22 mouse cellular contexts compared by ENCODE assay signal in the genomic region with DNA sequence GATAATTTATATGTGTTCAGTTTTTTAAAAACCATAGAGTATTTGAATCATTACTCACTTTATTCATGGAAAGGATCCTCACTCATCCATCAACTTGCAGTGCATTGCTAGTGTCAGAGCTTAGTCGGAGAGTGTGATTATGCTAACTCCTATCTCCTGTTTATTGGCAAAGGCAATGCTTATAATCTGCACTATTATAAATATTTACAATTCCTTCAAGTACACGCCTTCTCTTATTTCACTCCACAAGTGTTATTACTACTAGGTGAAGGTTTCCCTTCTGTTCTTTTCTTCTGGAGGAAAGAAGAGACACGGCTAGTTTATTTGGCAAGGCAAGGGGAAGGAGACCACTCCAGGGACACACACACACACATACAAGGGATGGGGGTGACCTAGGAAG. TPM values are rescaled to one million over a fixed set of nuclear protein-coding genes. Genes with fewer than 3 reads are reported as not detected.
DNase-seq lines count a peak whose midpoint lies in the region; ATAC-seq and TF ChIP-seq lines count a peak whose summit lies in the region.
"Had no signal": no experiment of that assay in that cellular context is flagged by ENCODE, and none has a peak within 500 bp of the region (broad histone marks: within the 10 kb centered on the region; RNA-seq: fewer than 3 reads in every experiment).

No protein-coding gene starts in this region.

- H3K4me2 ChIP-seq in lung, embryonic 14.5 days, result no peak overlapping the region
- H3K4me2 ChIP-seq in lung, postnatal 0 days (replicated peaks; ENCODE audit: low read depth, low read length), result no peak overlapping the region
- H3K4me2 ChIP-seq: embryonic facial prominence, embryonic 13.5 days; embryonic facial prominence, embryonic 15.5 days; forebrain, embryonic 12.5 days had no signal

- no peaks in the 10 kb centered on the region for H3K36me3 ChIP-seq in lung, embryonic 14.5 days (ENCODE audit: insufficient read depth)
- no peaks in the 10 kb centered on the region for H3K36me3 ChIP-seq in lung, postnatal 0 days (ENCODE audit: insufficient read depth, low read length)
- H3K36me3 ChIP-seq in macrophage (ENCODE audit: inconsistent target), result no peaks in the 10 kb centered on the region
- H3K36me3 ChIP-seq: embryonic facial prominence, embryonic 13.5 days; embryonic facial prominence, embryonic 15.5 days; forebrain, embryonic 10.5 days; forebrain, embryonic 12.5 days; G1E had no signal

- peak; percentile 78 for TF ChIP-seq EP300 in lung, postnatal 0 days (IDR thresholded peaks at IDR 0.05)

- no peak overlapping the region for H3K9ac ChIP-seq in lung, embryonic 14.5 days
- H3K9ac ChIP-seq in lung, postnatal 0 days (replicated peaks; ENCODE audit: low read depth), result no peak overlapping the region
- H3K9ac ChIP-seq: embryonic facial prominence, embryonic 13.5 days; embryonic facial prominence, embryonic 15.5 days; forebrain, embryonic 12.5 days had no signal

- H3K9me3 ChIP-seq in lung, embryonic 14.5 days (ENCODE audit: low read depth, low read length), result no peaks in the 10 kb centered on the region
- H3K9me3 ChIP-seq in lung, postnatal 0 days (ENCODE audit: low read length), result no peaks in the 10 kb centered on the region
- H3K9me3 ChIP-seq: embryonic facial prominence, embryonic 13.5 days; embryonic facial prominence, embryonic 15.5 days; forebrain, embryonic 10.5 days; forebrain, embryonic 12.5 days; G1E had no signal

- WGBS in lung, embryonic 14.5 days, result 25% methylated on average over 3 of the region's 3 CpGs
- WGBS in lung, postnatal 0 days, result 20% methylated on average over 3 of the region's 3 CpGs
- 100% methylated on average over 3 of the region's 3 CpGs for WGBS in macrophage (ENCODE audit: missing documents)

- DNase-seq in lung, embryonic 14.5 days, result peak; percentile 64
- DNase-seq in lung, postnatal 4 days, result no peak
- DNase-seq in lung, postnatal 0 days (ENCODE audit: low spot score), result peak; percentile 52
- no peak for DNase-seq in lung, postnatal 14 days
- DNase-seq in spleen, postnatal 10 days (ENCODE audit: low spot score in 2 of 2), result no peak
- DNase-seq: adrenal gland, adult 2 months; adrenal gland, postnatal 10 days; adrenal gland, postnatal 25 days; B cell, adult 2 months; cerebellum, adult 9-10 months; embryo, embryonic 11 days had no signal

- H3K79me2 ChIP-seq in macrophage (ENCODE audit: inconsistent target), result no peaks in the 10 kb centered on the region

- H3K4me3 ChIP-seq in lung, embryonic 14.5 days (ENCODE audit: low read depth, low read length), result no peak overlapping the region
- no peak overlapping the region for H3K4me3 ChIP-seq in lung, postnatal 0 days (ENCODE audit: low read depth, low read length)
- no peak overlapping the region for H3K4me3 ChIP-seq in macrophage (ENCODE audit: inconsistent target)
- H3K4me3 ChIP-seq: embryonic facial prominence, embryonic 13.5 days; embryonic facial prominence, embryonic 15.5 days; erythroblast, embryonic 14.5 days; forebrain, embryonic 10.5 days; forebrain, embryonic 12.5 days had no signal

- TF ChIP-seq CTCF in lung, embryonic 14.5 days (IDR thresholded peaks at IDR 0.05; ENCODE audit: low read depth), result no peak
- TF ChIP-seq CTCF in lung, postnatal 0 days (IDR thresholded peaks at IDR 0.05), result no peak

- H3K4me1 ChIP-seq in lung, embryonic 14.5 days (ENCODE audit: insufficient read depth), result no peaks in the 10 kb centered on the region
- H3K4me1 ChIP-seq in lung, postnatal 0 days (ENCODE audit: insufficient read depth, low read depth, low read length), result no peaks in the 10 kb centered on the region; the same call in 1 of the 2 replicates
- H3K4me1 ChIP-seq: embryonic facial prominence, embryonic 13.5 days; embryonic facial prominence, embryonic 15.5 days; forebrain, embryonic 10.5 days; forebrain, embryonic 12.5 days had no signal

- peak; percentile 44; the same call in 1 of the 2 replicates for ATAC-seq in lung, embryonic 14.5 days (ENCODE audit: insufficient read depth)
- peak; percentile 28; the same call in 1 of the 2 replicates for ATAC-seq in lung, postnatal 0 days
- ATAC-seq: CD4-positive, CD25-positive, alpha-beta regulatory T cell, adult 4 months; forebrain, embryonic 14.5 days; forebrain, embryonic 16.5 days had no signal

- no peak overlapping the region for H3K27ac ChIP-seq in lung, embryonic 14.5 days (ENCODE audit: low read depth)
- no peak overlapping the region for H3K27ac ChIP-seq in lung, postnatal 0 days (ENCODE audit: low read length)
- peak overlapping the region; percentile 95 for H3K27ac ChIP-seq in macrophage
- H3K27ac ChIP-seq: embryonic facial prominence, embryonic 13.5 days; embryonic facial prominence, embryonic 15.5 days; forebrain, embryonic 10.5 days; forebrain, embryonic 12.5 days had no signal

- no peaks in the 10 kb centered on the region for H3K27me3 ChIP-seq in lung, embryonic 14.5 days (ENCODE audit: insufficient read depth, low read length)
- no peaks in the 10 kb centered on the region for H3K27me3 ChIP-seq in lung, postnatal 0 days (replicated peaks; ENCODE audit: insufficient read depth, low read length)
- H3K27me3 ChIP-seq: CH12.LX; embryonic facial prominence, embryonic 13.5 days; embryonic facial prominence, embryonic 15.5 days; forebrain, embryonic 12.5 days had no signal

RNA-seq across cellular contexts. Expression of gene Entpd1, which starts 20.0 kb away (rescaled TPM):
- polyA plus RNA-seq in lung, embryonic 14.5 days (2014; fragmentation: Nextera tagmentation; extraction: Ambion mirVana), result 12.7 and 15.4 TPM in 2 replicates
- 27.9 and 32.2 TPM in 2 replicates for polyA plus RNA-seq in lung, postnatal 0 days (2015; fragmentation: Nextera tagmentation; extraction: Ambion mirVana)
- total RNA-seq in macrophage (2018; cell fraction: chromatin; rRNA removed), result 100 to 1,000 TPM in 23 of 26 experiments, 10 to 100 TPM in 3; 33.7 to 454 (median 135) TPM
- total RNA-seq in macrophage (2018; cell fraction: cytosol; rRNA removed), result 100 to 1,000 TPM in 18 of 26 experiments, 10 to 100 TPM in 8; 86.1 to 339 (median 189) TPM
- 100 to 1,000 TPM in 24 of 26 experiments, 10 to 100 TPM in 2; 83.5 to 570 (median 192) TPM for total RNA-seq in macrophage (2018; cell fraction: nucleus; rRNA removed)
- polyA plus RNA-seq in macrophage (2018), result 164 to 283 TPM (median 241 TPM) in 3 replicates
- polyA plus RNA-seq: G1E had no signal

RNA-seq across cellular contexts. Expression of gene Tctn3, which starts 20.2 kb away (rescaled TPM):
- polyA plus RNA-seq in lung, embryonic 14.5 days (2014; fragmentation: Nextera tagmentation; extraction: Ambion mirVana), result 10.4 and 11.2 TPM in 2 replicates
- 7.2 and 7.8 TPM in 2 replicates for polyA plus RNA-seq in lung, postnatal 0 days (2015; fragmentation: Nextera tagmentation; extraction: Ambion mirVana)
- total RNA-seq in macrophage (2018; cell fraction: chromatin; rRNA removed), result 10 to 100 TPM; 10.5 to 46.6 (median 22.1) TPM
- 10 to 100 TPM in 6 of 26 experiments, 1 to 10 TPM in 20; 4.0 to 12.7 (median 7.7) TPM for total RNA-seq in macrophage (2018; cell fraction: cytosol; rRNA removed)
- 10 to 100 TPM in 23 of 26 experiments, 1 to 10 TPM in 3; 9.6 to 43.3 (median 20.3) TPM for total RNA-seq in macrophage (2018; cell fraction: nucleus; rRNA removed)
- polyA plus RNA-seq in macrophage (2018), result 7.0 to 10.4 TPM (median 7.7 TPM) in 3 replicates

RNA-seq across cellular contexts. Expression of gene Aldh18a1, which starts 43.9 kb away (rescaled TPM):
- 70.1 TPM in 2 replicates for polyA plus RNA-seq in lung, embryonic 14.5 days (2014; fragmentation: Nextera tagmentation; extraction: Ambion mirVana)
- 11.1 and 13.6 TPM in 2 replicates for polyA plus RNA-seq in lung, postnatal 0 days (2015; fragmentation: Nextera tagmentation; extraction: Ambion mirVana)
- 10 to 100 TPM in 7 of 26 experiments, 1 to 10 TPM in 19; 1.1 to 25.6 (median 7.6) TPM for total RNA-seq in macrophage (2018; cell fraction: chromatin; rRNA removed)
- total RNA-seq in macrophage (2018; cell fraction: cytosol; rRNA removed), result 10 to 100 TPM in 11 of 26 experiments, 1 to 10 TPM in 15; 2.3 to 14.8 (median 7.1) TPM
- 10 to 100 TPM in 9 of 26 experiments, 1 to 10 TPM in 17; 1.0 to 18.6 (median 7.0) TPM for total RNA-seq in macrophage (2018; cell fraction: nucleus; rRNA removed)
- 2.2 to 7.3 TPM (median 2.4 TPM) in 3 replicates for polyA plus RNA-seq in macrophage (2018)

Comparison
In these comparisons a context has a peak if more than half of its experiments do, and no peak if none do; other contexts are left out.
1. DNase-seq: peak in lung, embryonic 14.5 days (single experiment) and lung, postnatal 0 days (single experiment); none in lung, postnatal 4 days (0 of 2), lung, postnatal 14 days (single experiment) and spleen, postnatal 10 days (0 of 2).